Mouse (Mus musculus) liver, adult 2 months (tissue): ENCODE data around the gene Echs1.
A peak's percentile ranks its signal among the peaks of the same experiment; 100 is the strongest.

Source experiments
- CTCF ChIP-seq: fragments of 200-500 bp; IDR thresholded peaks from 2 replicates; pipeline ENCODE4 v1.5.1; 2011; ENCODE audit warnings: low read depth, low read length, control low read depth
- POLR2A ChIP-seq: fragments of 200-500 bp; IDR thresholded peaks from 2 replicates; pipeline ENCODE4 v1.6.1; 2011; ENCODE audit warnings: low read length, control low read depth; ENCODE audit not compliant: insufficient read depth; ENCODE audit errors: extremely low read depth

GRCm38 (mm10) chr7:140101993-140102860, 14.0 kb downstream of the Echs1 start, which contains the start of gene Fuom:
- TF ChIP-seq CTCF (no peak), POLR2A (peak; percentile 64; the same call in 1 of the 2 replicates)
